Mouse (Mus musculus) A20 (cell line): ENCODE measurements around the gene Syngap1.

Source experiments
- DNase-seq: peaks from one replicate; pipeline ENCODE4 v3.0.0-alpha.2; 2011; ENCODE audit warnings: low read depth, low spot score

The Syngap1 gene

DNA sequence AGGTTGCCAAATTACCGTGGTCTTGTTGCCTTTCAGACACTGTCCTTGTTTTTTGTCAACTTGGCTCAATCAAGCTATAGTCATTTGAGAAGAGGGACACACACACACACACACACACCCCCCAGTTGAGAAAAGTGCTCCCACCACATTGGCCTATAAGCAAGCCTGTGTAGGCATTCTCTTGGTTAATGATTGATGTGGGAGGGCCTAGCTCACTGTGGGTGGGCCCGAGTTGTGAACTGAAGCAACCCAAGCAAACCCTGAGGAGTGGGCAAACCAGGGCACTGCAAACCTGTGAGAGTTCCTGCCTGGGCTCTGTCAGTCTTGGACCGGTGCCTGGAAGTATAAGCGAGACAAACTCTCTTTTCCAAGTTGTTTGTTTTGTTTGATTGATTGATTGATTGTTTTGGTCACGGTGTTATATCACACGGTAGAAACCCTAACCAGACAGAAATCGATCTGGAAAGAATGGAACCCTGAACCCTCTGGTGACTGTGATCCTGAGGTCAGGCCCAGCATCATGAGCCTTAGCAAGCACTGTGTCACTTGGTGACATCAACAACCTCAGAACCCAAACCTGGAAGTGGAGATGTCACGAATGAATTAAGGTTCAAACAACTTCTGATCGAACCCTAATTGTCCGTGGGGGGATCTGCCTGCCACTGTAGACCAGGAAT, 44.6 kb downstream of the Syngap1 start:
- no peak for DNase-seq

- DNase-seq: no peak
Measured at GRCm38 (mm10) chr17:26990521-26990920, 49.5 kb downstream of the Syngap1 start.

DNA sequence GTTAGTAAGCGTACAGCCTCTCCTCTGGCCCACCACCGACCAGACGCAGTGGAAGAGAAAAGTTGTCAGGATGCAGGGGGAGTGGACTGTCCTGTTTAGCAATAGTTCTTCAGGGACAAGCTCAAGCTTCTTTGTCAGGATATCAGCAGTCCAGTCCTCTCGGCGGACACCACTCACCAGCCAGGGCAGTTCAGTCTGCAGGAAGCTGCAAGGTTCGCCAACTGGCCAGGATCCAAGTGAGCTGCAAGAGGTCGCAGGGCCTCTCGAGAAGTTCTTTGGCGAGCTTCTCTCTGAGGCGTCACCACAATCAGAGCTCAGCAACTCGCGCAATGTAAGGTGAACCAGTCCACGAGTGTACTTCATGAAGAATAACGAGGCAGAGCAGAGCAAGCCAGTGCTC, 53.4 kb downstream of the Syngap1 start:
- no peak for DNase-seq

GRCm38 (mm10) chr17:26995006-26995405, 54.0 kb downstream of the Syngap1 start:
- no peak for DNase-seq

GRCm38 (mm10) chr17:26995562-26995961, 54.5 kb downstream of the Syngap1 start:
- no peak for DNase-seq

DNA sequence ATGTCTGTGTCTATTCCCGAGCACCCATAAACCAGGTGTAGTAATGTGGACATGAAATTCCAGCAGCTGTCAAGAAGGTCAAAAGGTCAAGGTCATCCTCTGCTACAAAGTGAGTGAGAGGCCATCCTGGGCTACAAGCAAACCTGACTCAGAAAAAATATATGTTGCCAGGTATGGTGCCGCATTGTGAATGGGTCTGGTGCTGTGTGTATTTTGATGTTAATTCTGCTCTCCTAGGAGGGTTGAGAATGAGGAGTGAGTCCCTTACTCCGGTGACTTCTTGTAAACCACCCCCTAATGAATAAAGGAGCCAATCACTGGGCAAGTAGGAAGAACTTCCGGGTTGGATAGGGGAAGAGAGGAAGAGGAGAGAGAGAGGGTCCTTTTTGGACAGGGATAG, 56.6 kb downstream of the Syngap1 start:
- DNase-seq: no peak

DNA sequence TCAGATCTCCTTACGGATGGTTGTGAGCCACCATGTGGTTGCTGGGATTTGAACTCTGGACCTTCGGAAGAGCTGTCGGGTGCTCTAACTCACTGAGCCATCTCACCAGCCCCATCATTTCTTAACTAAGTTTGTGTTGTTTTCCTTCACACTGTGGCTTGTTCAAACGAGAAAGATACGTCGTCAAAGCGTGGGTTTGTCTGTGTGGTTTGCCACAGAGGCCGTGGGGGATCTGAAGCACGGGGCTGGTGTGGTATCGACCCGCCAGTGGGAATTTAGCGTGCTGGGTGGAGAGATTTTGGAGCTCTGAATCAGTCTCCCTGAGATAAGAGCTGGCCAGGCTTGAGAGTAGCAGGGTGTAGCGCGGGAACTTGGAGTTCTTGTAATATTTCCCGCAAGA, 57.2 kb downstream of the Syngap1 start:
- no peak for DNase-seq

GRCm38 (mm10) chr17:26999996-27000395, 58.9 kb downstream of the Syngap1 start:
- DNase-seq: no peak

DNA sequence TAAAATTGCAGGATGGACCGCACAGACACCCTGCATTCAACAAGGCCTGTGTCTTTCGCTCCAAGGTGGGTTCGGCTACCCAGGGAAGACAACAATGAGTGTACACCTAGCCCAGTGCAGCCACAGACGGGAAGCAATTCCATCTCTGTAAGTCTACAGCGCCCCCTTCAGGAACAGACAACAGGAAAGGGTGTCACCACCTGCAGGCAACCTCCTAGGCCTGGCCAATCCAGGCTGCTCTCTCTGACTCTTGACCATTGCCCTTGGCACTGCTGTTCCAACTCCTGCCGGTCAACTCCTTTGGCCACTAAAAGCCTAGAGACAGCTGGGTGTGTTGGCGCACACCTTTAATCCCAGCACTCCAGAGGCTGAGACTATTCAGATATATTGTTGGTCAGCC, 60.1 kb downstream of the Syngap1 start:
- DNase-seq: peak; percentile 68

GRCm38 (mm10) chr17:27001889-27002288, 60.8 kb downstream of the Syngap1 start:
- DNase-seq: peak; percentile 54

DNA sequence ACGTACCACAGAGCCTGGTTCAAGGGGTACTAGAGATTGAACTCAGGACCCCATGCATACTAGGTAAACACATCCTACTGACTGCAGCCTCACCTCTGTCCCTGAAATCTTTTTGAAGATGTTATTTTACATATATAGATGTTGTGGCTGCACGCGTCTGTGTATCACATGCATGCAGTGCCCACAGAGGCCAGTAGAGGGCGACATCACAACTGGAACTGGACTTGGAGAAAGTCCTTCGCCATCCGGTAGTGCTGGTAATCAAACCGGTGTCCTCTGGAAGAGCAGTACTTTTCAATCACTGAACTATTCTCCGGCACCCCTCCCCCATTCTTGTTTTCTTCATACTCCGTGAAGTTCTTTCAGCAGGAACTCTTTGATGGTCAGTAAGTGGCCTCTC, 63.4 kb downstream of the Syngap1 start:
- peak; percentile 71 for DNase-seq

DNA sequence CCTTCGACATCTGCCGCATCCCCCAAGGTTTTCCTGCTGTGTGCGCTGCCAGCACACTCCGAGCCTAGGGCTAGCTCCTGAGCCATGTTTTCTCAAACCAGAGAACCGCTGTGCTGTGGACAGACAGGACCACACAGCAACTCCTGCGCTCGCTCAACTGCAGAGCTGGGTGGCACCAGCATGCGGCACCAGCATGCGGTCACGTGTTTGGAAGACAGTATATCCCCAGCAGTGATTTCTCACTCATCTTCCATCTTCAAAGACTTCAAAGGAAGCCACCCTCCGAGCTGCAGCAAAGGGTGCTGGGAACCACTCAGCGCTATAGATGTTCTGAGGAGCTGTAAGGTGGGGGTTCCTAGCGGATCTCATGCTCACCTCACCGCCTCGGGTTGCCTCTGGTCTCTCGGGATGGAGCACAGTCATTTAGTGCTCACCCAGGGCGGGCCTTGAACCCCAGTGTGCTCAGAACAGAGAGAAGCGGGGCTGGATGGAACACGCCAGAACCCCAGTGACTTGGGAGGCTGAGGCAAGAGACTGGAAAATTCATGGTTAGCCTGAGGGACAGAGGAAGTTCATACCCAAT, 63.9 kb downstream of the Syngap1 start:
- no peak for DNase-seq

DNA sequence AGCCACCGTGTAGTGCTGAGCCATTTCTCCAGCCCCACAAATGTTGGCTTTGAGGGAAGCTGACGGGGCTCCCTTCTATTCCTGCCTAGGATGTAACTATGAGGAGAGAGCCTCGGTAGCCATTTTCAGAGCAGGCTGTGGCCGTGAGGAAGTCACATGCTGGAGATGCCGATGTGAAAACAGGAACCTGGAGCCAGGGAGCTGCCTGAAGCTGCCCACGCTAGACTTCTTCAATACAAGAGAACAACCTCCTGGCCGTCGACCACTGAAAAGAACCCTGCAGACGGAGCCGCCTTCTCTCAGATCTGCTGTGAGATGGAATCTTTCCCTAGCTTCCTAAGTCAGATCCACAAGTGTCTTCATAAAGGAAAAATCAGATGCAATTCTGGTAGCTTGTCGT, 64.6 kb downstream of the Syngap1 start:
- no peak for DNase-seq

- no peak for DNase-seq
Measured at GRCm38 (mm10) chr17:27008277-27008676, 67.2 kb downstream of the Syngap1 start.

GRCm38 (mm10) chr17:27011167-27011566, 70.1 kb downstream of the Syngap1 start:
- no peak for DNase-seq

DNA sequence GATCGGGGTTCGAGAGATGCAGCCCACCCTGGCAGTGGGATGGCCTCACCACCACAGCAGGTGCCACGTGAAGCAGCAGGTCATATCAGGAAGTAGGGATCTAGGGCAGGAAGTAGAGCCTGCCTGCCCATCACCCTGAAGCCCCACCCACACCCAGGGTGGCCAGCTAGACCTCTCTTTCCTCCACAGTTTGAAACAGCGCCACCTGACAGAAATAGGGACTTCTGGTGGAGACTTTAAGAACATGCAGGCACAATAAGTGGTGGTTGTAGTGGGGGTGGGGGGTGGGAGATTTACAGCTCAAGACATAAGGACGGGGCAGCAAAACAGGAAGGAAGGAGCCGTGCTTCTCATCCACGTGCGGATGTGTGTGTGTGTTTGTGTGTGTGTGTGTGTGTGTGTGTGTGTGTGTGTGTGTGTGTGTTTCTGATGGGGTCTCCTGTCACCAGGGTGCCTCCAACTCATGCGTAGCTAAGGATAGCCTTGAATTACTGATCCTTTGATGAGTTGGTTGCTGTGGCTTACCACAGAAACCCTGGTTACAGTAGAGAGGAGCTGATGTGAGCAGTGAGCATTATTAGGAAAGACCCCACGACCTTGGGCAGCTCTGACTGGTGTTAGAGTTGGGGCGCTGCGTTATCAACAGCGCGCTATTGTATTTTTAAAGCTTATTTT, 71.1 kb downstream of the Syngap1 start:
- peak; percentile 96 for DNase-seq

- DNase-seq: no peak
Measured at GRCm38 (mm10) chr17:27012909-27013308, 71.9 kb downstream of the Syngap1 start.

- peak; percentile 97 for DNase-seq
Measured at GRCm38 (mm10) chr17:27017564-27018499, 76.8 kb downstream of the Syngap1 start.

DNA sequence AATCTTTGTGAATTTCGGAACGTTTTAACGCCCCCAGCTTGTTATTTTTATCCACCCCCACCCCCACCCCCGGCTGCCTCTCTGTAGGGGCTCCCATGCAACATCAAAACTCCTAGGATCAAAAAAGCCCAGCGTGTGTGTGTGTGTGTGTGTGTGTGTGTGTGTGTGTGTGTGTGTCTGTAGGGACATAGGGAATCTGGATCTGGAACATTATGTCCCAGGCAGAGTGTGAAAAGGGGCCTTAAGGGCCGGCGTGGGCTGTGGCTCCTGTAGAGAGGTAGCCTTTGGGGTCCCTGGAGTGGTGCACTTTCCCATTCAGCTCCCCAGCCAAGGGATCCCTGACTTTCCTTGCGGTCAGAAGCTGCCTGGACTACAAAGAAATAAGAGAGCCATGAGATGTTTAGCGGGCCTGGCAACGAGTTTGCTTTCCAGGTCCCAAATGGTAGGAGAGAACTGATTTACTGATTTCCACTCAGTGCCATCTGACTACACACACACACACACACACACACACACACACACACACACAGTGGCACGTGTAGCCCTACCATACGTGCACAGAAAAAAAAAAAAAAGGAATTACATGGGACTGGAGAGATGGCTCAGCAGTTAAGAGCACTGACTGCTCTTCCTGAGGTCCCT, 77.6 kb downstream of the Syngap1 start:
- peak; percentile 66 for DNase-seq

DNA sequence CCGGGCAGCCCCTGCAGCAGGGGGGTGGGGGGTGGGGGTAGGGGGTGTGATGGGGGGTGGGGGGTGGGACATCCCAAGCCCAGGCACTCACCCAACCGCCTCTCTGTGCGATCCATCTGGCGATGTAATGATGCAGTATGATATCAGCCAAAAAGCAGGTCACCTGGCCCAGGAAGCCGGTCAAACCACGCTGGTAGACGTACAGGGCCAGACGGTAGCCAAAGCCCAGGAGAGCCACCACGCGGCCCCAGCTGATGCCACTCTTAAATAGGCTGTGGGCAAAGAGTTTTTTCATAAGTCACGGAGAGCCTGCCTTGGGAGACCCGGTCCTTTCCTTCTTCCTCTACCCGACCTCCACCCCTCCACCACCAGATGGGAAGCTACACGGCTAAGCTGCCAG, 80.0 kb downstream of the Syngap1 start:
- DNase-seq: no peak

DNA sequence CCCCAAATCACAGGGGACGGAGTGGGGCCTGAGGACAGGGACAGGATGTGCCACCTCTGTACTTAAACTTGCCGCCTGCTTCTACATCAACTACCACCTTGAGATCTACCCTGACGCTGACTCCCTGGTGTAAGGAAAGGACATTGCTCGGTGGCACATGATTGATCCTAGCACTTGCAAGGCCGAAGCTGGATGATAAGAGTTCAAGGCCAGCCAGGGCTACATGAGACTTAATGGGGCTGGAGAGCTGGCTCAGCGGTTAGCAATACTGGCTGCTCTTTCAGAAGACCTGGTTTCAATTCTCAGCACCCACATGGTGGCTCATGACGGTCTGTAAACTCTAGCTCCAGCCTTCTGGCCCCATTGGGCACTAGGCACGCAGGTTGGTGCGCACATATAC, 80.7 kb downstream of the Syngap1 start:
- no peak for DNase-seq
